Mouse (Mus musculus): Measurements from ENCODE around the gene Atg5.

Gene Atg5

GRCm38 (mm10) chr10:44400119-44400518 lies 132.0 kb downstream of the Atg5 start:
- peaks cover 13% of the 10 kb centered on the region for H3K9me3 ChIP-seq (ENCODE audit: low read length)
- peaks cover 61% of the 10 kb centered on the region for H3K4me1 ChIP-seq (replicated peaks; ENCODE audit: low read depth, low read length)
- no peaks in the 10 kb centered on the region for H3K27me3 ChIP-seq (ENCODE audit: insufficient read depth, low read length)
- no peak overlapping the region; the same call in 1 of the 2 replicates for H3K4me3 ChIP-seq (replicated peaks; ENCODE audit: low read length)
- peaks cover 9% of the 10 kb centered on the region for H3K36me3 ChIP-seq (ENCODE audit: insufficient read depth, low read length)
- TF ChIP-seq NANOG (IDR thresholded peaks at IDR 0.05; ENCODE audit: borderline replicate concordance, low read length) (no peak), CTCF (conservative IDR thresholded peaks at IDR 0.05; ENCODE audit: low read length) (no peak), POU5F1 (IDR thresholded peaks at IDR 0.05; ENCODE audit: borderline replicate concordance, low read length) (no peak)

- TF ChIP-seq CTCF (conservative IDR thresholded peaks at IDR 0.05; ENCODE audit: low read length) (no peak), NANOG (IDR thresholded peaks at IDR 0.05; ENCODE audit: borderline replicate concordance, low read length) (no peak), POU5F1 (IDR thresholded peaks at IDR 0.05; ENCODE audit: borderline replicate concordance, low read length) (no peak)
- Histone ChIP-seq H3K36me3 (ENCODE audit: insufficient read depth, low read length) (peaks cover 9% of the 10 kb centered on the region), H3K4me1 (replicated peaks; ENCODE audit: low read depth, low read length) (peaks cover 60% of the 10 kb centered on the region), H3K27me3 (ENCODE audit: insufficient read depth, low read length) (no peaks in the 10 kb centered on the region), H3K9me3 (ENCODE audit: low read length) (peaks cover 13% of the 10 kb centered on the region), H3K4me3 (replicated peaks; ENCODE audit: low read length) (peak overlapping the region; percentile 45; the same call in 1 of the 2 replicates)
Measured at GRCm38 (mm10) chr10:44400602-44401001, 132.4 kb downstream of the Atg5 start.

- TF ChIP-seq POU5F1 (IDR thresholded peaks at IDR 0.05; ENCODE audit: borderline replicate concordance, low read length) (no peak), NANOG (IDR thresholded peaks at IDR 0.05; ENCODE audit: borderline replicate concordance, low read length) (no peak), CTCF (conservative IDR thresholded peaks at IDR 0.05; ENCODE audit: low read length) (no peak)
- no peaks in the 10 kb centered on the region for H3K27me3 ChIP-seq (ENCODE audit: insufficient read depth, low read length)
- H3K9me3 ChIP-seq (ENCODE audit: low read length), result peaks cover 13% of the 10 kb centered on the region
Measured at GRCm38 (mm10) chr10:44401600-44401999, 133.4 kb downstream of the Atg5 start.

GRCm38 (mm10) chr10:44403415-44403814 lies 135.3 kb downstream of the Atg5 start:
- H3K36me3 ChIP-seq (ENCODE audit: insufficient read depth, low read length), result no peaks in the 10 kb centered on the region
- H3K4me3 ChIP-seq (replicated peaks; ENCODE audit: low read length), result no peak overlapping the region
- H3K27me3 ChIP-seq (ENCODE audit: insufficient read depth, low read length), result no peaks in the 10 kb centered on the region
- H3K4me1 ChIP-seq (replicated peaks; ENCODE audit: low read depth, low read length), result peaks cover 56% of the 10 kb centered on the region
- no peak for TF ChIP-seq NANOG (IDR thresholded peaks at IDR 0.05; ENCODE audit: borderline replicate concordance, low read length)
- TF ChIP-seq POU5F1 (IDR thresholded peaks at IDR 0.05; ENCODE audit: borderline replicate concordance, low read length), result no peak
- TF ChIP-seq CTCF (conservative IDR thresholded peaks at IDR 0.05; ENCODE audit: low read length), result no peak
- peaks cover 3% of the 10 kb centered on the region for H3K9me3 ChIP-seq (ENCODE audit: low read length)

More at GRCm38 (mm10) chr10:44401600-44401999, 133.4 kb downstream of the Atg5 start:
- H3K4me3 ChIP-seq (replicated peaks; ENCODE audit: low read length), result no peak overlapping the region
- peaks cover 9% of the 10 kb centered on the region for H3K36me3 ChIP-seq (ENCODE audit: insufficient read depth, low read length)
- H3K4me1 ChIP-seq (replicated peaks; ENCODE audit: low read depth, low read length), result peaks cover 52% of the 10 kb centered on the region

- Histone ChIP-seq H3K36me3 (ENCODE audit: insufficient read depth, low read length) (no peaks in the 10 kb centered on the region), H3K27me3 (ENCODE audit: insufficient read depth, low read length) (no peaks in the 10 kb centered on the region), H3K4me3 (replicated peaks; ENCODE audit: low read length) (0 out of 2 replicates have a peak overlapping the region, but pooled peaks have one; percentile 29)
Measured at GRCm38 (mm10) chr10:44409054-44409453, 140.9 kb downstream of the Atg5 start.

GRCm38 (mm10) chr10:44409958-44410357 lies 141.8 kb downstream of the Atg5 start:
- Histone ChIP-seq H3K4me3 (replicated peaks; ENCODE audit: low read length) (peak overlapping the region; percentile 51), H3K4me1 (replicated peaks; ENCODE audit: low read depth, low read length) (peaks cover 47% of the 10 kb centered on the region), H3K27me3 (ENCODE audit: insufficient read depth, low read length) (no peaks in the 10 kb centered on the region), H3K9me3 (ENCODE audit: low read length) (peaks cover 7% of the 10 kb centered on the region; the same call in 1 of the 2 replicates), H3K36me3 (ENCODE audit: insufficient read depth, low read length) (no peaks in the 10 kb centered on the region)
- TF ChIP-seq NANOG (IDR thresholded peaks at IDR 0.05; ENCODE audit: borderline replicate concordance, low read length) (no peak), CTCF (conservative IDR thresholded peaks at IDR 0.05; ENCODE audit: low read length) (no peak), POU5F1 (IDR thresholded peaks at IDR 0.05; ENCODE audit: borderline replicate concordance, low read length) (no peak)

More at GRCm38 (mm10) chr10:44409054-44409453, 140.9 kb downstream of the Atg5 start:
- H3K9me3 ChIP-seq (ENCODE audit: low read length), result peaks cover 2% of the 10 kb centered on the region; the same call in 1 of the 2 replicates
- H3K4me1 ChIP-seq (replicated peaks; ENCODE audit: low read depth, low read length), result peaks cover 49% of the 10 kb centered on the region
- no peak for TF ChIP-seq POU5F1 (IDR thresholded peaks at IDR 0.05; ENCODE audit: borderline replicate concordance, low read length)
- no peak for TF ChIP-seq CTCF (conservative IDR thresholded peaks at IDR 0.05; ENCODE audit: low read length)
- TF ChIP-seq NANOG (IDR thresholded peaks at IDR 0.05; ENCODE audit: borderline replicate concordance, low read length), result peak; percentile 77; the same call in 1 of the 2 replicates
